Mouse (Mus musculus): ENCODE measurements around the gene Hykk. TPM values are rescaled to one million over a fixed set of nuclear protein-coding genes. Genes with fewer than 3 reads are reported as not detected.

Hykk gene
- polyA plus RNA-seq (2012; rRNA removed) (0.76 and 0.81 TPM in 2 replicates), polyA plus RNA-seq (2014; fragmentation: Nextera tagmentation; extraction: Ambion mirVana) (1.8 and 2.1 TPM in 2 replicates)

DNA sequence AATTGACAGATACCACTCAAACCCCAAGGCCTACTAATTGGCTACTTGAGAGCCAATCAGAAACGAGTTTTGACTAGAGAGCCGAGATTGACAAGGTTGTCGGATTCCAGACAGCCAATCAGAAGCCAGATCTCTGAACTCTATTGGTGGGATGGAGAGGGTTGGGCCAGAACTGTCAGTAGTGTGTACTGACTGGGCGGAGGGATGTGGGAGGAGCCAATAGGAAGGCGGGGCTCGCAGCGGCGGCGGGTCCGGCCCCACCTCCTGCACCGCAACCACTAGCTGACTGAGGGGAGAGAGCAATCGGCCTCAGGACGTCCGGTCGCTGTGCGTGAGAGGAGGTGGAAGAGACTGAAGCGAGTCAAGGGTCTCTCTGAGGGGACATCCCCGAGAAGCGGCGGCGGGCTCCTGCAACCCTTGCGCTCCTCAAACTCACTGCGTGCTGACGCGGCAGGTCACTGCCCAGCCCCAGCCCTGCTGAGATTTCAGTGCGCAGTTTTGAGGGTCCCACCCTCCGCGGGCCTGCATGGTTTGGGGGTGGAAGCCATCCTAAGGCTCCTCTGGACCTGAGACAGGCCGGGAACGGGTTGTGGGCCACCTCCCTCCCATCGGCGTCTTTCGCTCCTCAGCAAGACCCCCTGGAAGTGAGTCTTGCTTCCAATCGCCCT, at the start of gene Hykk:
Gene Hykk (plus strand): TSS at position 274 of the 668 bp plus-strand sequence.
- Histone ChIP-seq H3K27me3 (ENCODE audit: control insufficient read depth, insufficient read depth, low read length) (no peaks in the 10 kb centered on the region), H3K9ac (replicated peaks) (0 out of 2 replicates have a peak within 1 kb of the TSS, but pooled peaks have one; percentile 11), H3K4me3 (ENCODE audit: insufficient read depth in 1 of 2, low read depth in 2 of 2, low read length in 2 of 2) (peak within 1 kb of the TSS; percentile 48 to 49), H3K36me3 (replicated peaks; ENCODE audit: control insufficient read depth, insufficient read depth, low read depth) (no peaks in the 10 kb centered on the region), H3K27ac (no peak within 1 kb of the TSS), H3K4me2 (ENCODE audit: low read depth) (peak within 1 kb of the TSS; percentile 59), H3K9me3 (ENCODE audit: control insufficient read depth, low read length) (no peaks in the 10 kb centered on the region), H3K4me1 (replicated peaks; ENCODE audit: control insufficient read depth in 2 of 2, insufficient read depth in 2 of 2, low read length in 1 of 2) (0 out of 4 replicates have a peak, but pooled peaks cover 0 to 2% of the 10 kb centered on the region in 2 experiments)
- peak; percentile 91 for ATAC-seq (ENCODE audit: insufficient read depth)
- 1% methylated on average over 34 of the region's 34 CpGs for WGBS (ENCODE audit: insufficient replicate concordance)
- DNase-seq (ENCODE audit: low read depth in 3 of 3, low spot score in 3 of 3), result peak; percentile 49 to 59 (median 56)
- TF ChIP-seq CTCF (IDR thresholded peaks at IDR 0.05; ENCODE audit: low read depth), result no peak
- no peak for TF ChIP-seq EP300 (IDR thresholded peaks at IDR 0.05; ENCODE audit: low read depth)

DNA sequence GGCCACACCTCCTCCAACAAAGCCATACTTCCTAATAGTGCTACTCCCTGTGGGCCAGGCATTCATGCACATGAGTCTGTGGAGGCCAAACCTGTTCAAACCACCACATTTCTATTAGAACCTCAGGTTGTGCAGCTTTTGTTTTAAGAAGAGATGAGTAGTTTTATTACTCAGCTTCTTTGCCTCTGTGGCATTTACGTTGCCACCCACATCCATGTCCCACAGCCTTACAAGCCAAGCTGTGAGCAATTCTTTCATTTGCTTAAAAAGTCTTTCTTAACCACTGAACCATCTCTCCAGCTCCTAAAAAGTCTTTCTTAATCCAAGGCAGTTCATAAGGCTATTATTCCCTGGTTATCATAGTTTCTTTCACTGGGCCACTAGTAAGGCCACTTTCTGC, 38.3 kb upstream of the Hykk start:
- H3K4me2 ChIP-seq (ENCODE audit: low read depth), result no peak overlapping the region

DNA sequence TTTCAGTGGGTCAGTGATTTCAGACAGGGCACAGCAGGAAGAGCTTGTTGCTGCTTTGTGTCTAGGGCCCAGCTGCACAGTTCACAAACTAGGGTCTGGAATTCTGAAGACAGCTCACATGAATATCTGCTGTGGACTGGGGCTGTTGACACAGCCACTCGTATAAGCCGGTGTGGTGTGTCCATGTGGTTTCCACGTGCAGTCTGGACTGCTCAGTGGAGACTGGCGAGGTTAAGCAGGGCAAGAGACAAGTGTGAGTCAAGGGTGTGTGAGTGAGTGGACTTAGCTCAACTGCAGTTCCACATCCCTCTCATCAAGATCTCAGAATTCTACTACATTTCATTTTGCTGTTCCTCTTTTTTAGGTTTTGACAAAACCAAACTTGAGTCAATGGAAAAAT, 25.0 kb upstream of the Hykk start:
- WGBS (ENCODE audit: insufficient replicate concordance), result 76% methylated on average over 4 of the region's 4 CpGs
- H3K27ac ChIP-seq, result no peak overlapping the region
- DNase-seq (ENCODE audit: low read depth in 3 of 3, low spot score in 3 of 3) (no peak), ATAC-seq (ENCODE audit: insufficient read depth) (no peak)
- no peaks in the 10 kb centered on the region for H3K4me1 ChIP-seq (replicated peaks; ENCODE audit: control insufficient read depth in 2 of 2, insufficient read depth in 2 of 2, low read length in 1 of 2)
- no peak overlapping the region for H3K4me3 ChIP-seq (ENCODE audit: insufficient read depth in 1 of 2, low read depth in 2 of 2, low read length in 2 of 2)
- no peak overlapping the region for H3K9ac ChIP-seq (replicated peaks)
- no peak overlapping the region for H3K4me2 ChIP-seq (ENCODE audit: low read depth)
- no peak for TF ChIP-seq EP300 (IDR thresholded peaks at IDR 0.05; ENCODE audit: low read depth)
- no peak for TF ChIP-seq CTCF (IDR thresholded peaks at IDR 0.05; ENCODE audit: low read depth)
- peaks cover 17% of the 10 kb centered on the region for H3K36me3 ChIP-seq (replicated peaks; ENCODE audit: control insufficient read depth, insufficient read depth, low read depth)
- no peaks in the 10 kb centered on the region for H3K9me3 ChIP-seq (ENCODE audit: control insufficient read depth, low read length)
- H3K27me3 ChIP-seq (ENCODE audit: control insufficient read depth, insufficient read depth, low read length), result no peaks in the 10 kb centered on the region

More for the DNA sequence above, 38.3 kb upstream of the Hykk start:
- no peak for TF ChIP-seq CTCF (IDR thresholded peaks at IDR 0.05; ENCODE audit: low read depth)
- no peak for TF ChIP-seq EP300 (IDR thresholded peaks at IDR 0.05; ENCODE audit: low read depth)
- WGBS (ENCODE audit: insufficient replicate concordance), result 94% methylated on average over 1 of the region's 1 CpGs
- H3K4me1 ChIP-seq (replicated peaks; ENCODE audit: control insufficient read depth in 2 of 2, insufficient read depth in 2 of 2, low read length in 1 of 2), result no peaks in the 10 kb centered on the region
- no peak overlapping the region for H3K27ac ChIP-seq
- no peaks in the 10 kb centered on the region for H3K9me3 ChIP-seq (ENCODE audit: control insufficient read depth, low read length)
- DNase-seq (ENCODE audit: low read depth in 3 of 3, low spot score in 3 of 3) (no peak), ATAC-seq (ENCODE audit: insufficient read depth) (no peak)
- H3K36me3 ChIP-seq (replicated peaks; ENCODE audit: control insufficient read depth, insufficient read depth, low read depth), result peaks cover 15% of the 10 kb centered on the region
- no peak overlapping the region for H3K9ac ChIP-seq (replicated peaks)
- H3K27me3 ChIP-seq (ENCODE audit: control insufficient read depth, insufficient read depth, low read length), result no peaks in the 10 kb centered on the region
- no peak overlapping the region for H3K4me3 ChIP-seq (ENCODE audit: insufficient read depth in 1 of 2, low read depth in 2 of 2, low read length in 2 of 2)

DNA sequence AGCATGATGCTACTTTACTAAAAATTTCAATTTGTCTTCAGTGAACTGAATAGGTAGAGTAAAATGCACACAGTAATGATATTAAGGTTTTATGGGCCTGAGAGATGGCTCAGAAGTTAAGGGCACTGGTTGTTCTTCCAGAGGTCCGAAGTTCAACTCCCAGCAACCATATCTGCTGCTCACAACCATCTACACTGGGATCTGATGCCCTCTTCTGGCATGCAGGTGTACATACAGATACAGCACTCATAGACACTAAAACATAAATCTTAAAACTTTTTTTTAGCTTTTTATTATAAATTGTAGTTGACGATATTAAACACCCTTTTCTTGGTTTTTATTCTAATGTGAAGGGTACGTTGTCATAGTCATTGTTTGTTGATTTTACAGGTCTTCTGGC, 20.0 kb upstream of the Hykk start:
- WGBS (ENCODE audit: insufficient replicate concordance), result 71% methylated on average over 3 of the region's 3 CpGs
- TF ChIP-seq CTCF (IDR thresholded peaks at IDR 0.05; ENCODE audit: low read depth) (peak; percentile 33; the same call in 1 of the 2 replicates), EP300 (IDR thresholded peaks at IDR 0.05; ENCODE audit: low read depth) (no peak)
- no peaks in the 10 kb centered on the region for H3K4me1 ChIP-seq (replicated peaks; ENCODE audit: control insufficient read depth in 2 of 2, insufficient read depth in 2 of 2, low read length in 1 of 2)

DNA sequence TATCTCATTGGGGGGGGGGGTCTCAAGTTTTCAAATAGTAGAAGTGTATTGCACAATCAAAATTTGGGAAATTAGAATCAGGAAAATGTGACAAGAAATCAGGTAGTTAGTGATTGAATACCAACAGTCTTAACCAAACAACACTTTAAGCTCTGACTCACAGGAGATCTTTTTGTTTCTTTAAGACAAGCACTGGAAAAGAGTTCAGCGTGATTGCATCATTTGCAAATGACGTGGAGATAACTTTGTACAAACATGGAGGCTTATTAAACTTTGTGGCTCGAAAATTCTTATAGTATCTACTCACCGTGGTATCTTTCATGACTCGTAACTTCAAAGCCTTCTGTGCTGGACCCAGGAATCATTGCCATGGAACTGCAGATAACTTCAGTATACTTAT, 7.6 kb upstream of the Hykk start:
- TF ChIP-seq EP300 (IDR thresholded peaks at IDR 0.05; ENCODE audit: low read depth), result no peak
- TF ChIP-seq CTCF (IDR thresholded peaks at IDR 0.05; ENCODE audit: low read depth), result no peak
- H3K27ac ChIP-seq, result no peak overlapping the region
- no peaks in the 10 kb centered on the region for H3K4me1 ChIP-seq (replicated peaks; ENCODE audit: control insufficient read depth in 2 of 2, insufficient read depth in 2 of 2, low read length in 1 of 2)
- no peak overlapping the region for H3K4me2 ChIP-seq (ENCODE audit: low read depth)
- peaks cover 22% of the 10 kb centered on the region for H3K36me3 ChIP-seq (replicated peaks; ENCODE audit: control insufficient read depth, insufficient read depth, low read depth)
- 74% methylated on average over 5 of the region's 5 CpGs for WGBS (ENCODE audit: insufficient replicate concordance)
- no peaks in the 10 kb centered on the region for H3K27me3 ChIP-seq (ENCODE audit: control insufficient read depth, insufficient read depth, low read length)
- H3K4me3 ChIP-seq (ENCODE audit: insufficient read depth in 1 of 2, low read depth in 2 of 2, low read length in 2 of 2), result no peak overlapping the region
- ATAC-seq (ENCODE audit: insufficient read depth) (no peak), DNase-seq (ENCODE audit: low read depth in 3 of 3, low spot score in 3 of 3) (no peak)
- no peak overlapping the region for H3K9ac ChIP-seq (replicated peaks)
- H3K9me3 ChIP-seq (ENCODE audit: control insufficient read depth, low read length), result no peaks in the 10 kb centered on the region

More for the DNA sequence above, 20.0 kb upstream of the Hykk start:
- Histone ChIP-seq H3K4me2 (ENCODE audit: low read depth) (no peak overlapping the region), H3K4me3 (ENCODE audit: insufficient read depth in 1 of 2, low read depth in 2 of 2, low read length in 2 of 2) (no peak overlapping the region), H3K27ac (no peak overlapping the region), H3K9ac (replicated peaks) (no peak overlapping the region), H3K36me3 (replicated peaks; ENCODE audit: control insufficient read depth, insufficient read depth, low read depth) (peaks cover 22% of the 10 kb centered on the region), H3K27me3 (ENCODE audit: control insufficient read depth, insufficient read depth, low read length) (no peaks in the 10 kb centered on the region), H3K9me3 (ENCODE audit: control insufficient read depth, low read length) (no peaks in the 10 kb centered on the region)
- no peak for DNase-seq (ENCODE audit: low read depth in 3 of 3, low spot score in 3 of 3)
- ATAC-seq (ENCODE audit: insufficient read depth), result no peak

Measured in liver, embryonic 14.5 days (tissue).